Mouse (Mus musculus) heart, embryonic 13.5 days (tissue): ENCODE measurements at regions not wholly inside any gene's neighbourhood (a gene's known extent, or its start where the extent isn't known, plus 50 kb on each side); places are given as distances from the start of the nearest gene placed in this dataset.

Experiments used
- ATAC-seq: fragments of 200-750 bp; cut with Nextera tagmentation; 2 replicates; pipeline ENCODE4 v1.8.0; 2017; ENCODE audit warnings: moderate TSS enrichment; ENCODE audit not compliant: insufficient number of reproducible peaks, low FRiP score, low TSS enrichment; ENCODE audit errors: extremely low read depth
- H3K27ac ChIP-seq: fragments of 300-500 bp; sonication (generic); replicated peaks from 2 replicates; pipeline ENCODE4 v1.5.1; 2015; ENCODE audit warnings: moderate library complexity, mild to moderate bottlenecking, inconsistent platforms
- H3K27me3 ChIP-seq: fragments of 300-500 bp; sonication (generic); replicated peaks from 2 replicates; pipeline ENCODE4 v1.6.1; 2015; ENCODE audit warnings: mild to moderate bottlenecking, inconsistent platforms
- H3K36me3 ChIP-seq: fragments of 300-500 bp; sonication (generic); 2 replicates; pipeline ENCODE4 v1.6.1; 2015; ENCODE audit warnings: mild to moderate bottlenecking, inconsistent platforms
- H3K4me1 ChIP-seq: fragments of 300-500 bp; sonication (generic); 2 replicates; pipeline ENCODE4 v1.6.1; 2015; ENCODE audit warnings: inconsistent platforms
- H3K4me2 ChIP-seq: fragments of 300-500 bp; sonication (generic); 2 replicates; pipeline ENCODE4 v1.6.1; 2015; ENCODE audit warnings: inconsistent platforms, mild to moderate bottlenecking, moderate library complexity
- H3K4me3 ChIP-seq: fragments of 300-500 bp; sonication (generic); 2 replicates; pipeline ENCODE4 v1.5.1; 2015; ENCODE audit warnings: moderate library complexity, mild to moderate bottlenecking, inconsistent platforms
- H3K9ac ChIP-seq: fragments of 300-500 bp; sonication (generic); 2 replicates; pipeline ENCODE4 v1.6.1; 2015; ENCODE audit warnings: inconsistent platforms, mild to moderate bottlenecking, moderate library complexity
- H3K9me3 ChIP-seq: fragments of 300-500 bp; sonication (generic); 2 replicates; pipeline ENCODE4 v1.6.1; 2016; ENCODE audit warnings: inconsistent platforms
- WGBS: fragments of 180-500 bp; shearing (Covaris S2); methylation state at CpG from one replicate; pipeline ENCODE4 v1.1.7; 2015; ENCODE audit warnings: mixed read lengths; 5-methylcytosine and 5-hydroxymethylcytosine counted together

- no peak for ATAC-seq
- Histone ChIP-seq H3K9ac (no peak overlapping the region), H3K4me1 (peaks cover 6% of the 10 kb centered on the region), H3K36me3 (no peaks in the 10 kb centered on the region), H3K27me3 (0 out of 2 replicates have a peak, but pooled peaks cover 2% of the 10 kb centered on the region), H3K27ac (no peak overlapping the region), H3K4me3 (no peak overlapping the region), H3K4me2 (no peak overlapping the region), H3K9me3 (no peaks in the 10 kb centered on the region)
These were observed 74.3 kb upstream of the Aff3 start for GRCm38 (mm10) chr1:38739018-38739417.

- Histone ChIP-seq H3K4me2 (no peak overlapping the region), H3K9ac (no peak overlapping the region), H3K9me3 (no peaks in the 10 kb centered on the region), H3K4me3 (no peak overlapping the region), H3K27me3 (no peaks in the 10 kb centered on the region), H3K4me1 (peaks cover 6% of the 10 kb centered on the region), H3K27ac (peak overlapping the region; percentile 62), H3K36me3 (no peaks in the 10 kb centered on the region)
- no peak for ATAC-seq
- WGBS = 59% methylated on average over 8 of the region's 8 CpGs
These were observed 71.0 kb upstream of the Aff3 start for GRCm38 (mm10) chr1:38735768-38736167.

GRCm38 (mm10) chr1:38733201-38733600 lies 68.4 kb upstream of the Aff3 start:
- no peaks in the 10 kb centered on the region for H3K36me3 ChIP-seq
- peaks cover 6% of the 10 kb centered on the region for H3K4me1 ChIP-seq
- no peak overlapping the region for H3K4me2 ChIP-seq
- H3K27ac ChIP-seq = no peak overlapping the region
- no peaks in the 10 kb centered on the region for H3K9me3 ChIP-seq
- no peak for ATAC-seq
- no peak overlapping the region for H3K9ac ChIP-seq
- no peaks in the 10 kb centered on the region for H3K27me3 ChIP-seq
- H3K4me3 ChIP-seq = no peak overlapping the region

- no peaks in the 10 kb centered on the region for H3K4me1 ChIP-seq
- H3K36me3 ChIP-seq = no peaks in the 10 kb centered on the region
- no peaks in the 10 kb centered on the region for H3K9me3 ChIP-seq
- no peak overlapping the region for H3K4me2 ChIP-seq
- no peak overlapping the region for H3K27ac ChIP-seq
- no peak for ATAC-seq
- no peak overlapping the region for H3K9ac ChIP-seq
- WGBS = 77% methylated on average over 10 of the region's 10 CpGs
- H3K4me3 ChIP-seq = no peak overlapping the region
- H3K27me3 ChIP-seq = no peaks in the 10 kb centered on the region
These were observed 65.4 kb upstream of the Aff3 start for GRCm38 (mm10) chr1:38729977-38730782.

- H3K9me3 ChIP-seq = no peaks in the 10 kb centered on the region
- H3K27me3 ChIP-seq = no peaks in the 10 kb centered on the region
- no peak overlapping the region for H3K27ac ChIP-seq
- H3K4me1 ChIP-seq = no peaks in the 10 kb centered on the region
- H3K4me3 ChIP-seq = no peak overlapping the region
- 77% methylated on average over 9 of the region's 9 CpGs for WGBS
- no peak overlapping the region for H3K9ac ChIP-seq
- H3K36me3 ChIP-seq = no peaks in the 10 kb centered on the region
- no peak overlapping the region for H3K4me2 ChIP-seq
- no peak for ATAC-seq
These were observed 61.0 kb upstream of the Aff3 start for GRCm38 (mm10) chr1:38725805-38726204.

GRCm38 (mm10) chr1:38724631-38725030 lies 59.9 kb upstream of the Aff3 start:
- no peak overlapping the region for H3K4me2 ChIP-seq
- H3K27me3 ChIP-seq = no peaks in the 10 kb centered on the region
- no peak overlapping the region for H3K4me3 ChIP-seq
- ATAC-seq = no peak
- H3K4me1 ChIP-seq = no peaks in the 10 kb centered on the region
- no peaks in the 10 kb centered on the region for H3K9me3 ChIP-seq
- H3K27ac ChIP-seq = no peak overlapping the region
- 59% methylated on average over 14 of the region's 14 CpGs for WGBS
- H3K9ac ChIP-seq = no peak overlapping the region
- no peaks in the 10 kb centered on the region for H3K36me3 ChIP-seq

- no peak overlapping the region for H3K9ac ChIP-seq
- ATAC-seq = no peak
- 87% methylated on average over 10 of the region's 10 CpGs for WGBS
- no peaks in the 10 kb centered on the region for H3K4me1 ChIP-seq
- no peak overlapping the region for H3K4me3 ChIP-seq
- no peak overlapping the region for H3K4me2 ChIP-seq
- no peaks in the 10 kb centered on the region for H3K36me3 ChIP-seq
- H3K9me3 ChIP-seq = no peaks in the 10 kb centered on the region
- H3K27me3 ChIP-seq = no peaks in the 10 kb centered on the region; the same call in 1 of the 2 replicates
- H3K27ac ChIP-seq = no peak overlapping the region
These were observed 57.4 kb upstream of the Aff3 start for GRCm38 (mm10) chr1:38722155-38722554.

- Histone ChIP-seq H3K9ac (no peak overlapping the region), H3K9me3 (no peaks in the 10 kb centered on the region), H3K4me2 (no peak overlapping the region), H3K4me3 (no peak overlapping the region), H3K4me1 (no peaks in the 10 kb centered on the region), H3K36me3 (no peaks in the 10 kb centered on the region), H3K27me3 (no peaks in the 10 kb centered on the region; the same call in 1 of the 2 replicates), H3K27ac (no peak overlapping the region)
- 39% methylated on average over 9 of the region's 9 CpGs for WGBS
- no peak for ATAC-seq
These were observed 55.5 kb upstream of the Aff3 start for GRCm38 (mm10) chr1:38720287-38720686.

- Histone ChIP-seq H3K36me3 (no peaks in the 10 kb centered on the region), H3K9ac (no peak overlapping the region), H3K4me3 (no peak overlapping the region), H3K4me2 (no peak overlapping the region), H3K4me1 (no peaks in the 10 kb centered on the region), H3K27me3 (no peaks in the 10 kb centered on the region; the same call in 1 of the 2 replicates), H3K27ac (no peak overlapping the region), H3K9me3 (0 out of 2 replicates have a peak, but pooled peaks cover 4% of the 10 kb centered on the region)
- no peak for ATAC-seq
- WGBS = 65% methylated on average over 4 of the region's 4 CpGs
These were observed 50.9 kb upstream of the Aff3 start for GRCm38 (mm10) chr1:38715621-38716020.
